Mouse (Mus musculus): Measurements from ENCODE around the gene Lrg1. TPM values are rescaled to one million over a fixed set of nuclear protein-coding genes. Genes with fewer than 3 reads are reported as not detected.

Lrg1 gene
- 1.0 and 1.3 TPM in 2 replicates for polyA plus RNA-seq (2015; fragmentation: Nextera tagmentation; extraction: Ambion mirVana)

DNA sequence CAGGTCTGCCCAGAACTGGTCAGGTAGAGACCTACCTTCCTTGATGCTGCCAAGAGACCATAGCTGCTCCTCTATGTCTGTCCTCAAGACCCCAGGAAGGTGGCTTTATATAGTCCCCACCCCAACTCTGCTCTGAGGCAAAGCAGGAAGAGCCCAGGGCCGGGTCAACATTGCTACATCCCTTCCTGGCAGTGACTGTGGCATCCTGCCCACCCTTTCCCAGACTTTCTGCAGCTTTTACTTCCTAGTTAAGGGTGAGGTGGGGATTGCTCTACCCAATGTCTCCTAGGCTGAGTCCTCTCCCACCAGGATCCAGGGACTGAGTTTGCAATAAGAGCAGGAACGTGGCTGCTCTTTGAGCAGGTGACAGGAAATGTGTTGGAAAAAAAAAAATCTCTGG lies at the start of gene Lrg1:
Lrg1 (minus strand) TSS at position 176 of the 400 bp plus-strand sequence.
- Histone ChIP-seq H3K4me2 (peak within 1 kb of the TSS; percentile 64), H3K27me3 (peaks cover 78% of the 10 kb centered on the region), H3K4me3 (peak within 1 kb of the TSS; percentile 40; the same call in 1 of the 2 replicates), H3K27ac (no peak within 1 kb of the TSS), H3K4me1 (replicated peaks) (peaks cover 32% of the 10 kb centered on the region), H3K9me3 (replicated peaks) (peaks cover 7% of the 10 kb centered on the region; the same call in 1 of the 2 replicates), H3K36me3 (no peaks in the 10 kb centered on the region), H3K9ac (no peak within 1 kb of the TSS)
- WGBS, result 49% methylated on average over 2 of the region's 2 CpGs
- ATAC-seq (replicated peaks; ENCODE audit: insufficient number of reproducible peaks, insufficient read depth, low FRiP score, low read depth), result no peak

DNA sequence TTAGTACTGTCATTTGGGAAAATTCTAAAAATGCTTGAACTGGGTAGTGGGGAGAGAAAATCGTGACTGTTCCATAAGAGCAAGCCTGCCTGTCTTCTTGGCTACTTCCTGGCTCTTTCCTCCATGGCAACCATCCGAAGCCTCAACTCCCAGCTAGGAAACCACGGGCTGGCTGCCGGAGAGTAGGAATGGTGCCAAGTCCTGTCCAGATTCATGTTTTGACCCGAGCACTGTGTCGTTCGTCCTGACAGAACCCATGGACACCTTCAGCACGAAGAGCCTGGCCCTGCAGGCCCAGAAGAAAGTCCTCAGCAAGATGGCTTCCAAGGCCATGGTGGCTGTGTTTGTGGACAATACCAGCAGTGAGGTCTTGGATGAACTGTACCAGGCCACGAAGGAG lies 49.7 kb upstream of the Lrg1 start:
- H3K27ac ChIP-seq, result no peak overlapping the region
- no peaks in the 10 kb centered on the region for H3K9me3 ChIP-seq (replicated peaks)
- peaks cover 6% of the 10 kb centered on the region; the same call in 1 of the 2 replicates for H3K4me1 ChIP-seq (replicated peaks)
- H3K36me3 ChIP-seq, result peaks cover 11% of the 10 kb centered on the region; the same call in 1 of the 2 replicates
- WGBS, result 66% methylated on average over 9 of the region's 9 CpGs
- no peak overlapping the region for H3K4me2 ChIP-seq
- no peak for ATAC-seq (replicated peaks; ENCODE audit: insufficient number of reproducible peaks, insufficient read depth, low FRiP score, low read depth)
- H3K4me3 ChIP-seq, result no peak overlapping the region
- H3K9ac ChIP-seq, result no peak overlapping the region
- no peaks in the 10 kb centered on the region for H3K27me3 ChIP-seq

DNA sequence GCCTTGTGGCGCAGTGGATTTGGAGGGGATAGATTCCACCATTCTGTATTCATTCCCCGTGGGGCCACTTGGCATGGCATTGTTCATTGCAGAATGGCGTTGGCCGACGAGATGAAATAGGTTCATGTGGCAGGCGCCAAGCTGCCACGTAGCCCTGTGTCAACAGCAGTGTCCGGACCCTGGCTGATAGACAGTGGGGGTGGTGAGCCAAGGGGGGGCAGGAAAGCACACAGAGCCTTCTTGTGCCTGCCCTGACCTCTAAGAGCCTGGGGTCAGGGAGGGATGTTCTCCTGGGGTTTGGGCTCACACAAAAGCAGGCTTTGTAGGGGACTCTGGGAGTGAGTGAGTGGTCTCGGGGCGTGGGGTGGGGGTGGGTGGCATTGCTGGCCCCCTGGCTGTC lies 48.8 kb upstream of the Lrg1 start:
- H3K9ac ChIP-seq, result no peak overlapping the region
- no peak overlapping the region for H3K4me2 ChIP-seq
- peaks cover 6% of the 10 kb centered on the region; the same call in 1 of the 2 replicates for H3K4me1 ChIP-seq (replicated peaks)
- peak overlapping the region; percentile 63 for H3K27ac ChIP-seq
- no peak for ATAC-seq (replicated peaks; ENCODE audit: insufficient number of reproducible peaks, insufficient read depth, low FRiP score, low read depth)
- no peak overlapping the region for H3K4me3 ChIP-seq
- no peaks in the 10 kb centered on the region for H3K27me3 ChIP-seq
- WGBS, result 60% methylated on average over 10 of the region's 10 CpGs
- no peaks in the 10 kb centered on the region for H3K9me3 ChIP-seq (replicated peaks)
- peaks cover 11% of the 10 kb centered on the region; the same call in 1 of the 2 replicates for H3K36me3 ChIP-seq

DNA sequence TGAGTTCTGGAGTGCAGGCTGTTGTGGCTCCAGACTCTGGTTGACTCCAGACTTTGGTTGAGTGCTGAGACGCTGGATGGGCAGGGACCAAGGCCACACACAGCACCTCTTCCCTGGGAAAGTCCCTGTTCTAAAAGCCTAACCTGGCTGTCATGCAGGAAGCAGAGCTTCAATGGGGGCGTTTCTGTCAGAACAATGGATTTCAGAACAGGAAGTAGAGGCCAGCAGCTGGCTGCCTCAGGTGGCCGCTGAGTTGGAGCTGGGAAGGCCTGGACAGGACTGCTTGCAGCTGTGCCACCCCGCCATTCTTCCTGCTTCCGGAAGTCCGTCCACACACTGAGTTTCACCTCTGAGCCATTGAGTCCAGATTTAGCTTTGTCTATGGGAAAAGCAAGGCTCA lies 48.0 kb upstream of the Lrg1 start:
- WGBS, result 49% methylated on average over 6 of the region's 6 CpGs
- no peak; the same call in 1 of the 2 replicates for ATAC-seq (replicated peaks; ENCODE audit: insufficient number of reproducible peaks, insufficient read depth, low FRiP score, low read depth)
- no peak overlapping the region for H3K4me2 ChIP-seq

DNA sequence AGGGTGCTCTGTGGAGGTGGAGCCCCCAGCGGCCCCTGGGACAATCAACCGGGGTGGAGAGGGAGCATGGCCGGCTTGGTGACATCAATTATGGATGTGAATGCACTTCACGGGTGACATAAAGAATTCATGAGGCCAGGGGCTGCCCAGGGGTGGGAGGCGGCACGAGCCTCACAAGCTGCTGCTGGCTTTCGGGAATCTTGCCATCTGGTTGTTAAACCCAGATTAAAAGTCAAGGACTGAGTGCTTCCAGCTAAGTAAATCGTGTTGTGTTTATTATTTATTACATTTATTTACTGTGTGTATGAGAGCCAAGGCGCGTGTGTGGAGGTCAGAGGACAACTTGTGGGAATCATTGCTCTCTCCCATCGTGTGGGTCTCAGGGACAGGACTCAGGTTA lies 43.9 kb upstream of the Lrg1 start:
- Histone ChIP-seq H3K4me2 (no peak overlapping the region), H3K4me1 (replicated peaks) (peaks cover 29% of the 10 kb centered on the region), H3K4me3 (no peak overlapping the region), H3K9me3 (replicated peaks) (no peaks in the 10 kb centered on the region), H3K27ac (no peak overlapping the region), H3K27me3 (no peaks in the 10 kb centered on the region), H3K36me3 (no peaks in the 10 kb centered on the region), H3K9ac (no peak overlapping the region)
- ATAC-seq (replicated peaks; ENCODE audit: insufficient number of reproducible peaks, insufficient read depth, low FRiP score, low read depth), result no peak
- 69% methylated on average over 11 of the region's 11 CpGs for WGBS

More for the DNA sequence above, 48.0 kb upstream of the Lrg1 start:
- Histone ChIP-seq H3K27ac (peak overlapping the region; percentile 63), H3K36me3 (0 out of 2 replicates have a peak, but pooled peaks cover 5% of the 10 kb centered on the region), H3K27me3 (no peaks in the 10 kb centered on the region), H3K4me1 (replicated peaks) (peaks cover 6% of the 10 kb centered on the region; the same call in 1 of the 2 replicates), H3K4me3 (no peak overlapping the region), H3K9me3 (replicated peaks) (no peaks in the 10 kb centered on the region), H3K9ac (0 out of 2 replicates have a peak overlapping the region, but pooled peaks have one; percentile 6)

DNA sequence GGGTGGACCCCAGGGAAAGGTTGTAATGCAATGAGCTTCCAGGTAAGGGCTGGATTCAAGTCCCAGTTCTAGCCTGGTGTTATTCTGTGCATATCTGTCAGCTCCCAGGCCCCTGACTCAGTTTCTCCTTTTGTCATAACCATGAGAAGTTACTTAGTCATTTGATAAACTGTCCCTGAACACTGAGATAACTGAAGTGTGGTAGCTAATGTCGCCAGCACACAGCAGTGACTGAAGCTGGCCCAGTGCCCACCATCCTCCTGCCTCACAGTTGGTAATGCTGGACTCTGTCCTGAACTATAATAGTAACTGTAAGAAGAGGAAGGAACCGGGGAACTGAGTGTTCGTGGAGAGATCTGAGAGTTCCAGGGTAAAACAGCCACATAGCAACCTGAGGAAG lies 42.7 kb upstream of the Lrg1 start:
- Histone ChIP-seq H3K27me3 (peaks cover under 1% of the 10 kb centered on the region), H3K9me3 (replicated peaks) (no peaks in the 10 kb centered on the region), H3K4me3 (no peak overlapping the region), H3K4me2 (no peak overlapping the region), H3K36me3 (no peaks in the 10 kb centered on the region), H3K9ac (no peak overlapping the region), H3K27ac (no peak overlapping the region), H3K4me1 (replicated peaks) (peaks cover 26% of the 10 kb centered on the region)
- WGBS, result 49% methylated on average over 3 of the region's 3 CpGs
- no peak for ATAC-seq (replicated peaks; ENCODE audit: insufficient number of reproducible peaks, insufficient read depth, low FRiP score, low read depth)

DNA sequence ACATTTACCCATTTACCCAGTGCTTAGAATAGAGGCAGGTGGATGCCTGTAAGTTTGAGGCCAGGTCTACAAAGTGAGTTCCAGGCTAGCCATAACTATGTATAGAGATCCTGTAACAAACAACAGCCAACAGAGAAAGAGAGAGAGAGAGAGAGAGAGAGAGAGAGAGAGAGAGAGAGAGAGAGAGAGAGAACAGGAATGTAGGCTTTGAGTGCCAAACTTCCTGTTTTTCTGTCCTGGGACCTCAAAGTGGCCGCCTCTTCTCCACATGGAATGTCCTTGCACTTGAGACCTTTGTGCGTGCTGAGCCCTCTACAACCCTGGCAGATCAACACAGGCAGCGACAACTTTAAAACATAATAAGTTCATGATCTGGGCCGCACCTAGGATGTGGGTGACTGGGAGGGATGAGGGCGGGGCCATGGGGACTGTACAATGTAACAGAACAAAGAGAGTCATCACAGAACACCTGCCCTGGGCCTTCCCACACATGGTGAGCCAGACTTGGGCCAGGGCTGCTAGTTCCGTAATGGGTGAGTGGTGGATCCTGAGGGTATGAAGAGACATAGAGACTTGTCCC lies 41.8 kb upstream of the Lrg1 start:
- peak overlapping the region; percentile 53 for H3K4me3 ChIP-seq
- H3K27me3 ChIP-seq, result peaks cover 8% of the 10 kb centered on the region
- peaks cover 27% of the 10 kb centered on the region for H3K4me1 ChIP-seq (replicated peaks)
- no peak overlapping the region for H3K9ac ChIP-seq
- H3K27ac ChIP-seq, result peak overlapping the region; percentile 25; the same call in 1 of the 2 replicates
- WGBS, result 67% methylated on average over 6 of the region's 6 CpGs
- H3K36me3 ChIP-seq, result no peaks in the 10 kb centered on the region
- no peak for ATAC-seq (replicated peaks; ENCODE audit: insufficient number of reproducible peaks, insufficient read depth, low FRiP score, low read depth)
- H3K4me2 ChIP-seq, result peak overlapping the region; percentile 76
- H3K9me3 ChIP-seq (replicated peaks), result no peaks in the 10 kb centered on the region

DNA sequence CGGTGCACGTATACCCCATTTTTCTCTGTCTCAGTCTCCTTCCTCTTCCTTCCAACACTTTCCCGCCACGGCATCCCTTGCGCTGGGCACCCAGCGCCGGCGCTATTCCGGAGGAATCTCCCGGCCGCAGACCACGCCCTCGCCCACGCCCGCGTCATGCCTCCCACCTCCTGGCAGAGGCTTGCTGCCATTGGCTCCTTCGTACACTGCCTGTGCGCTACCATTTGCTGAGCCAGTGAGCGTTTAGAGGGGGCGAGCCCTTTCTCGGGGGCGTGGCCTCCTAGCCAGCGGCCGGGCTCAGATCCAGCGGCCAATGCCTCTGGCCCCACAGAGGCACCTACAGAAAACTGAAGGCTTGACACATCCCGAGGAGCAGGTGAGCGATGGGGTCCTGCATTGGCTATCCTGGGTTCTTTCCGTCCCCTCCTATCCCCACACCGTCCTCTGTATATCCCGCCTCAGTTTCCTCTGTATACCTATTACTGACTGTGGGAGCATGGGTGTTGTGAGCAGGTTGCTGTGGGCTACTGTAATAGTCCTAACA lies 40.5 kb upstream of the Lrg1 start, which contains the start of gene Tnfaip8l1:
Tnfaip8l1 (plus strand) TSS at position 247 of the 544 bp plus-strand sequence.
- Histone ChIP-seq H3K4me2 (peak within 1 kb of the TSS; percentile 76), H3K9me3 (replicated peaks) (no peaks in the 10 kb centered on the region), H3K36me3 (no peaks in the 10 kb centered on the region), H3K9ac (peak within 1 kb of the TSS; percentile 42), H3K4me1 (replicated peaks) (peaks cover 27% of the 10 kb centered on the region), H3K4me3 (peak within 1 kb of the TSS; percentile 53), H3K27ac (peak within 1 kb of the TSS; percentile 16; the same call in 1 of the 2 replicates), H3K27me3 (peaks cover 20% of the 10 kb centered on the region)
- ATAC-seq (replicated peaks; ENCODE audit: insufficient number of reproducible peaks, insufficient read depth, low FRiP score, low read depth), result peak; percentile 97
- WGBS, result under 1% methylated on average over 30 of the region's 30 CpGs

DNA sequence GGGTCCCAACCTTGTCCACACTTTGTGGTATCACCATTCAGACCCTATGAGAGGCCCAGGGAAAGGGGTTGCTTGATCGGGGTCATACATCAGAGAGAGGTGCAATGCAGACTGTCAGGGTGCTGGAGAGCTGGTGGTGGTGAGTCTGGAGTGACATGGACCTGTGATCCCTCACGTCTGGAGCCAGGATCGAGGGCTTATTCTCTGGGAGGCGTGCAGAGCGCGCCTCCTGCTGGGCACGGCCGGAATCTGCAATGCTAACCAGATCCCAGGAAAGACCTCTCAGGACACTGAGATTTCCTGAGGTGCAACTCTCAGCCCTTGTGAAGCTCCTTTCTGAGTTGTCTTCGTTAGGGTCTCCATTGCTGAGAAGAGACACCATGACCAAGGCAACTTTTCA lies 37.9 kb upstream of the Lrg1 start:
- H3K4me2 ChIP-seq, result no peak overlapping the region
- no peak overlapping the region for H3K9ac ChIP-seq
- H3K27ac ChIP-seq, result no peak overlapping the region
- H3K4me1 ChIP-seq (replicated peaks), result peaks cover 26% of the 10 kb centered on the region
- H3K36me3 ChIP-seq, result no peaks in the 10 kb centered on the region
- no peaks in the 10 kb centered on the region for H3K9me3 ChIP-seq (replicated peaks)
- H3K27me3 ChIP-seq, result peaks cover 46% of the 10 kb centered on the region
- ATAC-seq (replicated peaks; ENCODE audit: insufficient number of reproducible peaks, insufficient read depth, low FRiP score, low read depth), result no peak
- 3% methylated on average over 9 of the region's 9 CpGs for WGBS
- no peak overlapping the region for H3K4me3 ChIP-seq

DNA sequence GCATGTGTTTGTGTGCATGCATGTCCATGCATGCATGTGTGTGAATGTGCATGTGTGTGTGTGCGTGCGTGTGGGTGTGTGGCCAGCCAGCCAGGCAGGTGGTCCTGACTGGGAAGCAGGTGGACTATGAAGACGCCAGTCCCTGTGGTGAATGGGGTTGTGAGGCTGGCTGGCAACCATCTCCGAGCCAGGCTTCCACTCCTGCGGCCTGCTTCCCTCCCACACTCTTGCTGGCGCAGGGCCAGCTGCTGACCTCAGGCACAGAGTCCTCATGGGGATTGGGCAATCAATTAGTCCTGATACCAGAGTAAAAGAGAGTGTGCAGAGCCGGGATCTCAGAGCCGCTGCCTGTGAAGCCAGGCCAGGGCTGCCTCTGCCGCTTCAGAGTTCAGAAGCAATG lies 31.8 kb upstream of the Lrg1 start:
- 30% methylated on average over 9 of the region's 9 CpGs for WGBS
- ATAC-seq (replicated peaks; ENCODE audit: insufficient number of reproducible peaks, insufficient read depth, low FRiP score, low read depth), result no peak

DNA sequence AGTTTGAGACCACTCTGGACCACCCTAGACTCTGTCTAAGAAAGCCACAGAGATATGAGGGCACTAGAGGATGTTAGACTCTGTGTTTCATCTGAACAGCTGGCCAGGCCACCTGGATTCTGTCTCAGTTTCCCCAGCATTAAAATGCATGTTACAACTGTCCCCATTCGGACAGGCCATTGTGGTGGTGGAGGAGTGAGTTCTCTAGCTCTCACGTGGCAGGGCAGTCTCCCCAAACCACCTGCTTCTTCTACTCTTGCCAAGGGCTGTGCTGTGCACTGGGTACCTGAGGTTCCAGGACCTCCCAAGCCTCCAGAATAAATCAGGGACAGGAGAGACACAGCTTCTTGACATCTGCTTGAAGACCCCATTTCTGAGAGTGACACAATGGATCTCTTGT lies 28.1 kb upstream of the Lrg1 start:
- 37% methylated on average over 2 of the region's 2 CpGs for WGBS
- Histone ChIP-seq H3K27ac (no peak overlapping the region), H3K4me3 (no peak overlapping the region), H3K4me2 (no peak overlapping the region), H3K27me3 (peaks cover 90% of the 10 kb centered on the region), H3K9ac (no peak overlapping the region), H3K36me3 (no peaks in the 10 kb centered on the region), H3K9me3 (replicated peaks) (no peaks in the 10 kb centered on the region), H3K4me1 (replicated peaks) (peaks cover 13% of the 10 kb centered on the region)
- no peak for ATAC-seq (replicated peaks; ENCODE audit: insufficient number of reproducible peaks, insufficient read depth, low FRiP score, low read depth)

More for the DNA sequence above, 31.8 kb upstream of the Lrg1 start:
- Histone ChIP-seq H3K4me3 (no peak overlapping the region), H3K9ac (no peak overlapping the region), H3K27ac (no peak overlapping the region), H3K4me1 (replicated peaks) (peaks cover 11% of the 10 kb centered on the region), H3K36me3 (no peaks in the 10 kb centered on the region), H3K4me2 (no peak overlapping the region), H3K9me3 (replicated peaks) (no peaks in the 10 kb centered on the region), H3K27me3 (peaks cover 90% of the 10 kb centered on the region)

All from heart, embryonic 15.5 days (tissue).